Mouse (Mus musculus) stomach, postnatal 0 days (tissue): ENCODE data around the gene Camkmt.

Source experiments
- CTCF ChIP-seq: IDR thresholded peaks from 2 replicates; pipeline ENCODE4 v1.5.1; 2016; ENCODE audit warnings: antibody characterized with exemption, low read depth, mild to moderate bottlenecking, moderate library complexity
- EP300 ChIP-seq: optimal IDR thresholded peaks from 2 replicates; pipeline ENCODE3; 2016; ENCODE audit warnings: antibody characterized with exemption

DNA sequence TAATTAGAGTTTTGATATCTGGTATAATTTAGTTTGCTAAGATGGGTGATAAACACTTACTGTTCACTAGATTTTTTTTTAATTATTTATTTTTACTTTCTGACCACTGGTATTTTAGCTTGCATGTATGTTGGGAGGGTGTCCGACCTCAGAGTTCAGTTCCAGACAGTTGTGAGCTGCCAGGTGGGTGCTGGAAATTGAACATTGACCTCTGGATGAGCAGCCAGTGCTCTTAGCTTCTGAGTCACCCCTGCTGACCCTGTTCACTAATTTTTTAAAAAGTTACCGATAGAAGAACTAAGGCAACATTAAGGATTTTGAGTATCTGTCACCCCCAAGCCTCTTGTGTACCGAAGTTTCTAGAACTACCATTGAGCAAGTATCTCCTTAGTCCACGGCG is 42.0 kb upstream of the Camkmt start:
- TF ChIP-seq CTCF, result no peak
- no peak for TF ChIP-seq EP300
